Mouse (Mus musculus): ENCODE measurements around the gene Prkaa2.

The Prkaa2 gene

DNA sequence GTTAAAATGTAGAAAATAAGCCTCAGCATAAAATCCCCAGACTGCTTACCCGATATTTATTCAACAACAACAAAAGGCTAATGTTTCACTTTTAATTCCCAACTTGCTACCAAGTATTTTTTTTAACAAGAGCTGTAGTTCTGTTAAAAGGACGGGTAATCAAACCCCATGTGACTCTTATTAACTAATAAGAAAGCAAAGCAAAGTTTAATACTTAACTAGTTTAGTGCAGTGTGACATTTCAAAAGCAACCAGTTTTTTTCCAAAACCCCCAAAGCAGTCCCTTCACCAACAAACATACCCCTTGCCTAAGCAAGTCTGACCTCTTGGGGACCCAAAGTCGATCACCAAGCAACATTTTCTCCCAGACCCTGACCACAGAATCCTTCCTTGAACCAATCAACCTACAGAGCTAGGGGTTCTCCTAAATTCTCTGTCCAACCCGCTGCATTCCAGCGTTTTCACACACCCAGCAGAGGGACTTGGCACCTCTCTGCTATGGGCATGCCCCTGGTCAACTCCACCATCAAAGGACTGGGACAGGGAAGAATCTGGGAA is 970 bp downstream of the Prkaa2 start:
- DNase-seq (ENCODE audit: low read depth, low spot score) = no peak

DNA sequence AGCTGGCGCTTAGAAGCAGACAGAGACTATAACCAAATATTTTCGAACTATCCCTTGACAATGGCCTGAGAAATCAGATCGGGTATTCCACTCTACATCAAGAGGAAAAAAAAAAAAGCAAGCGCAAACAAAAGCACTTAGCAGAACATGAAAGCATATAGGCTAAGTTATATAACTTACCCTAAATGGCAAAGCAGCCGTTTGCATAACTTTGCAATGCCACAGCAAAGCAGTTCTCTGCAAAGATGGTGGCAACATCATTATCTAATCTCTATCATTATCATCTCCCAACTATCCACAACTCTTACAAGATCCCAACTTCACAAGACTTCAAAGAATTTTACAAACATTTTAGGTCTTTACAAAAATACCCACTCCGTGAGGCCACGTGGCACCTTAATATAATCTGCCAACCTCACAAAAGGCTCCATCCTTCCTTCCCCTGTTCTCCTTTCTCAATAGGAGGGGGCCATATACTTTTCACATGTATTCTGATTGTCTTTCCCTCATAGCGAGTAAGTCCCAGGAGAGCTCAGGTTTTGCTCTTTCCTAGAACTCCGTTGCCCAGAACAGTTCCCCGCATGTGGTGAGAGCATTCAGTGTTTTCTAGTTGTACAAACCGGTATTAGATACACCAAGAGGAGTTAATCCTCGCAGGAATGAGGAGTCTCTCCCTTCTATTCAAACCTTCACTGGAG is 1.6 kb downstream of the Prkaa2 start:
- DNase-seq (ENCODE audit: low read depth, low spot score) = no peak

GRCm38 (mm10) chr4:105104099-105104872 is 5.4 kb downstream of the Prkaa2 start:
- no peak for DNase-seq (ENCODE audit: low read depth, low spot score)

DNA sequence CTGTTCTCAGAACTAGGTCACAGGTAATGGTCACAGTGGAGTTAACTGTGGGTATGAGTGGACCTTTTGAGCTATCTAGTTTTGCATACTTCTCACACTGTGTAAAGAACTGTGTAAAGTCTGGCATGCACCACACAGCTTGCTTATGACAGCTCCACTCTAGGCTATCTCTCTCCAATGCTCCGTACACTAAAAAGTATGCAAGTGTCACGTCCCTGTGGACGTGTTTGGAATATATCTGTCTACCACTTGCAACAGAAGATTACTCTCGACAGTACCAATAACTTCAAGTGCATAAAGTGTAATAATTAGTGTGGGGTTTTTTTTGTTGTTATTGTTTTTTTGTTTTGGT is 8.4 kb downstream of the Prkaa2 start:
- DNase-seq (ENCODE audit: low read depth, low spot score) = no peak

- no peak for DNase-seq (ENCODE audit: low read depth, low spot score)
Measured at GRCm38 (mm10) chr4:105100508-105101336, 9.0 kb downstream of the Prkaa2 start.

GRCm38 (mm10) chr4:105098660-105099059 is 11.0 kb downstream of the Prkaa2 start:
- no peak for DNase-seq (ENCODE audit: low read depth, low spot score)

DNA sequence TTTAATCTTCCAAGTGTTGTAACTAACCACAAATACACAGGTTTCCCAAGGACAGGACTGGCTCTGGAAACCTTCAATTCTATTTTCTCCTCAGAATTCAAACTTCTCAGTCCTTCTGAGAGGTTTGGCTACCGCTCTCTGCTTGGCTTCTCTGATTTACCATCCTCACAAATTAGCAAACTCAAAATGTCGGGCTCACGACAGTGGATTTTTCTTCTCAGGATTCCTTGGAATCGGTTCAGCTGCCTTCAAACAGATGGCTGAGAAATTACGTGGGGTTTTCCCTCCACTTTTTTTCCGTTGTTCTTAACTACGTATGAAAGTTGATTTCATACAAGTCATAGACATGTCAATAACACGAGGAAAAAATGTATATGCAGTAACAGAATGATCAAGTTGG is 11.5 kb downstream of the Prkaa2 start:
- no peak for DNase-seq (ENCODE audit: low read depth, low spot score)

- DNase-seq (ENCODE audit: low read depth, low spot score) = no peak
Measured at GRCm38 (mm10) chr4:105095316-105095715, 14.4 kb downstream of the Prkaa2 start.

- DNase-seq (ENCODE audit: low read depth, low spot score) = no peak
Measured at GRCm38 (mm10) chr4:105093951-105094350, 15.7 kb downstream of the Prkaa2 start.

- no peak for DNase-seq (ENCODE audit: low read depth, low spot score)
Measured at GRCm38 (mm10) chr4:105090417-105090816, 19.3 kb downstream of the Prkaa2 start.

GRCm38 (mm10) chr4:105089386-105089785 is 20.3 kb downstream of the Prkaa2 start:
- no peak for DNase-seq (ENCODE audit: low read depth, low spot score)

DNA sequence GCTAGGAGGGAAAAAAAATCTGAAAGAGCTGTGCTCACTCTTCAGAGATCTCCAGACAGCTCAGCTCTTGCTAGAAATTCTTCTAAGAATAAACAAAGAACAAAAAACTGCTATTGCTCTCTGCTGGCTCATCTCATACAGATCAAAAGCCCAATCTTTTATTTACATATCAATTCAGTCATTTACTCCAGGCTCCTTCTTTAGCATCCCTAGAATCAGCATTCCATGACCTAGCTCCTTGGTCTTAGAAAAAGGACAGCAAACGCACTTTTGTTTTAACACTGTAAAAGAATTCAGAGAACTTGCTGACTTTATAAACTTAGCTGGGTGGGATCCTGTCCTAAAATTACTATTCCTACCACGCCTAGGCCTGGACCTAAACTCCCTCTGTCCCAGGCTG is 21.0 kb downstream of the Prkaa2 start:
- no peak for DNase-seq (ENCODE audit: low read depth, low spot score)

- no peak for DNase-seq (ENCODE audit: low read depth, low spot score)
Measured at GRCm38 (mm10) chr4:105076152-105076551, 33.5 kb downstream of the Prkaa2 start.

DNA sequence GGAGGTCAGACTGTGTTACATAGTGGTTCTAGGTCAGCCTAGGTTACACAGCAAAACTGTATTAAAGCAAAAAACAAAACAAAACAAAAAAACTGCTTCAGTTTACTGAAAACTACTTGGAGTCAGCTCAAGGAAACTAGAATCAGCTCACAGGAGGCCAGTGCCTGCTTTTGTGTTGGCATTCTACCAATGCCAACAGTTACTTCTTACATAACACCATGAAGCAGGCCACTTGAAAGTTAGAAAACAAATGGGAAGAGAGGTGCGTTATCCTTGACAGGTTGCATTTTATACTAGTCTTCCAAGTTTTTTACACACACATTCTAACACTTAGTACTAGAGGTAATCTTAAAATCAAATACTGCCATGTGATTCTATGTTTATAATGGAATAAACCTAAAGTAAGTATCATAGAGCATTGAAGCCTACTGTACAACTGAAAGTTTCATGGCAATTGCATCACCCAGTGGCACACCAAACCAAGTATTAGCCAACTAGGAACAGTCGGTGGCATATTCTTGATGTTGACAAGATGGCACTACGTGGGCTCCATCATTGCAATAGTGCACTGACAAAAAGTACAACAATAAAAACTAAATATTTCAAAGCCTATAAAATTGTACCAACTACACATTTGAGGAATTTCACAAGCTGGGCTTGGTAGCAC is 37.8 kb downstream of the Prkaa2 start:
- DNase-seq (ENCODE audit: low read depth, low spot score) = no peak

DNA sequence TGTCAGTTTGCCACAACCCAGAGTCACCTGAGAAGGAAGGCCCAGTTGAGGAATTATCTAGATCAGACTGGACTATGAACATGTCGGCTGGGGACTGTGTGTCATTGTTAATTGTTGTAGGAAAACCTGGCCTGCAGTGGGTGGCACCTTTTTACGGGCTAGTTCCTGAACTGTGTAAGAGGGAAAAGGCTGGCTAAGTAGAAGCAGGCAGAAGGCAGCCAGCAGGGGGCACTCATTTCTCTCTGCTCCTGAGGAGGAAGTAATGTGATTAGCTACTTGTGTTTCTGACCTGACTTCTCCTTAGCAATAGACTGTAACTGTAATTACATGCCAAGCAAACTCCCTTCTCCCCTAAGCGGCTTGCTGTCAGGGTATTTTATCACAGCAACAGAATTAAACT is 38.7 kb downstream of the Prkaa2 start:
- DNase-seq (ENCODE audit: low read depth, low spot score) = peak; percentile 38

DNA sequence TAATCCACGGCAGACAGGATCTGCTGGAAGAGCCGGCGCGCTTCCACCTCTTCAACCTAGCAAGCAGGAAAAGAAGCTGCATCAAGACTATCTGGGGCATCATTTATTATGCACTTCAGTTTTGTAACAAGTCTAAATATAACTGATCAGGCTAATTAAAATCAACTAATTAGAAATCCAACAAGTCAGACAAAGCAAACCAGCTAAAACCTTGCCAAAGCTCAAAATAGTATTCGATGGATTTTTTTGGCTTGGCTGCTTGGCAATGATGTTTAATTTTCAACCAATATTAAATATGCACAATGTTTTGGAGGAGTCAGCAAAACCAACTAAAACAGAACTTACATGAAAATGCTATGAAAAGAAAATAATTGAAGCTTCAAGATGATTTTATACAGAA is 58.4 kb downstream of the Prkaa2 start:
- no peak for DNase-seq (ENCODE audit: low read depth, low spot score)

- DNase-seq (ENCODE audit: low read depth, low spot score) = no peak
Measured at GRCm38 (mm10) chr4:105050041-105050440, 59.6 kb downstream of the Prkaa2 start.

DNA sequence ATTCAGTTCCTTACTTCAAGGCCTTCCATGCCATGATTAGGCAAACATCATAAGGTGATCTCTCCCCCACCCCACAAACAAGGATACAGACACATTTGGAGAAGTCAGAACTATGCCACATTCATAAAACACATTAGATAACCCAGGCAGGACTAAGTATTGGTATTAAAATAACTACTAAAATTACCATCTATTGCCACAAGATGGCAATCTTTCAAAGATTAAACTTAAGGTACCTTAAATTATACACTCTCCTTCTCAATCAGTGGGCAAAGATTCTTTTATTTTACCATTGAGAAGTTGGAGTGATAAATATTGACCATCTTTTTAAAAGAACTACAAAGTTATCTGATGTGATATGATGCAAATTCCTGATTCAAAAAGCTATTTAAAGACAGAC is 75.4 kb downstream of the Prkaa2 start:
- no peak for DNase-seq (ENCODE audit: low read depth, low spot score)

- no peak for DNase-seq (ENCODE audit: low read depth, low spot score)
Measured at GRCm38 (mm10) chr4:105033153-105033552, 76.5 kb downstream of the Prkaa2 start.

DNA sequence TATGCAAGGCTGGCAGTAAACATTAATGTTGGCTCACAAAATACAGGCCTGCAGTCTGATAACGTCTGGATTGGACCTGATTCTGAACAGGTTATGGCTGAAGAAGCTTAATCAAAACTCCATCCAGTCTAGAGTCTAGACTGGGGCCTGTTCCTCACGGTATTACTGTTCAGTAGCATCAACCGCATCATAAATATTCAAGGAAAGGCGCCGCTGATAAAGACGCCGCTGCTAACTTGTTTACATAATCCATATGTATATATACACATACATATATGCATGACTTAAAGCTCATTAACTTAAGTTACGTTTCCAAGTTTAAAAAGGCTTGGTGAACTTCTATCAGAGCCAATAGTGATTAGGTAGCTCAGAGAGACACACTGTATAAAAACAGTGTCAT is 78.6 kb downstream of the Prkaa2 start:
- DNase-seq (ENCODE audit: low read depth, low spot score) = no peak

DNA sequence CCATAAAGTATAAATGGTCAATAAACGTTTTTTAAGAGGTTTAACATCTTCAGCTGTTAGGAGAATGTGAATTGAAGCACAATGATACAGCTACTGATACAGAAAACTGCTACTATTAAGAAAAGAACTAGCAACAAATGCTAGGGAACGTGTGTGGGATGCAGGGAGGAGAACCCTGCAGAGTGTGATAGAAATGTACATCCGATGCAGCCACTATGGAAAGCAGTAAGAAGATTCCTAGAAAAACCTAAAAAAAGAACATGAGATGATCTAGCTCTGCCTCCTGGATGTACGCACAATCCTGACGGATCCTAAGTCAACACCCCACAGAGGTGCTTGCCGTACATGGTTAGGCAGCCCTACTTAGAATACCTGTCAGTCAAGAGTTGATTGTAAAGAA is 82.4 kb downstream of the Prkaa2 start:
- no peak for DNase-seq (ENCODE audit: low read depth, low spot score)
